Mouse (Mus musculus): ENCODE data around the gene Tmem198. TPM values are rescaled to one million over a fixed set of nuclear protein-coding genes. Genes with fewer than 3 reads are reported as not detected.

Tmem198 gene
- total RNA-seq, 2 experiments from 2014 or later = 41.8 to 43.5 TPM

- no peak for DNase-seq
- intact Hi-C loops (cut with DNase I) = no loop called here
Measured at GRCm38 (mm10) chr1:75451900-75452299, 27.4 kb upstream of the Tmem198 start.

DNA sequence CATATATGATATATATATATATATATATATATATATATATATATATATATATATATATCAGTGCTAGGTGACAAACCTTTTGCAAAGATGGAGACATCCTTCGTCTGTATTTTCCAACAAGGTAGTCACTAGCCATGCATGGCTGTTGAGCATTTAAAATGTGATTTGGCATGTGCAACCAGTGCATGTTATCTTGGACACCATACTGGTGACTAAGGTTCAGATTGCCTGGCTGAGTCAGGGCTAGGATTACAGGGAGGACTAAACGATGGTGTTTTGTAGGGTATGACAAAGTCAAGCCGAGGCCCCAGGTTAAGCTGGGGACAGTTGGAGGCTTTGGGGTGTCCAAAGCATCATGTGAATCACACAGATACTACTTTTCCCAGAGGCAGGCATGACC, 23.9 kb upstream of the Tmem198 start:
- intact Hi-C loops (cut with DNase I) = no loop called here
- DNase-seq = no peak

DNA sequence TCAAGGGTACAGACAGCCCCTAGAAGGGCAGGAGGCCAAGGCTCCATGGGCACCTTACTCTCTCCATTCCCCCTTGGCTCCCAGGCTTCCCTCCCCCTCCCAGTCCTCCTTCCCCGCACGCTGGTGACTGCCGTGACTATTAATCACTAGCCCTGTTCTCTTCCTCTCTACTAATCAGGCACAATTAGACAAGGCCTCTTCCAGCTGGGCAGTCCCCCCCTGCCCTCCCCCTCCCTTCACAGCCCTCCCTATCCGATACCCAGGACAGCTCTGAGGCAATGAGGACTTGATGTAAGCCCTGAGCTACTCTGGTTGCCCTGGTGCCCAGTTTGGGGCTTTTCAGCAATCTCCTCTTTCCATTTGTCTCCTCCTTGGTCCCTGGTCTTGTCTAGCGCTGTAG, 23.4 kb upstream of the Tmem198 start:
- intact Hi-C loops (cut with DNase I) = no loop called here
- no peak for DNase-seq

DNA sequence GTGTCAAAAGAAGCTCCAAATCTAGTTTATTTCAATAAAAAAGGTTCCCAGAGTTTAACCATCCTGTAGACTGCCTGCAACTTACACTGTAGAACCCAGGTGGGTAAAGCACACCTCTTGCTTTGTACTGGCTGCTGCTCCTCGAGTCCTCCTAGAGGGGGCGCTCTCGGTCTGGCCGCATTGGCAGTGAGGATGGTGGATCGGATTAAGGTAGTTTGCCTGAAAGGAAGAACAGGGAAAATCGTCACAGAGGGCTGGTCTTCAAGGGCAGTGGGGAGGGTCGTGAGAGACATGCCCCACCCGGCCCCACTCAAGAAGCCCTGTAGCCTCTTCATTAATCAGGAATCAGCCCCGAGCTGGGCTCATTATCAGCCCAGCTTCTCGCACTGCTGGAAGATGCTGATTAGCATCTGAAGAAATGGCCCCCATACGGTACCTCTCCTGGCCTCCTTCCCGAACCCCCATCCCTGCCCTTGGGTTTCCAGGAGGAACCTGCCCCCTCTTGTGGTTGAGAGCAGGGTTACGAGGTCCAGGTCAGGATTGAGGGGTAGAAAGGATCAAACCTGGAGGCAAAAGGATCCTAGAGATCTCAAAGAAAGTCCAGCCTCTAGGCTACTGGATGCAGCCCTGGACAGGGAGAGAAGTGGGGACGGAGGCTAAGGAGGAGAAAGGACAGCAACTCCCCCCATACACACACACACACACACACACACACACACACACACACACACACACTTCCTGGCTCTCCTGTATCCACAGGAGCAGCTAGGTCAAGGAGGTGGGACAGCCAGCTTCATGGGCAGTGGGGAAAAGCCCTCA, 22.4 kb upstream of the Tmem198 start:
- intact Hi-C loops (cut with DNase I) = no loop called here
- DNase-seq = no peak

- intact Hi-C loops (cut with DNase I) = no loop called here
- DNase-seq = no peak
Measured at GRCm38 (mm10) chr1:75457710-75458024, 21.7 kb upstream of the Tmem198 start.

DNA sequence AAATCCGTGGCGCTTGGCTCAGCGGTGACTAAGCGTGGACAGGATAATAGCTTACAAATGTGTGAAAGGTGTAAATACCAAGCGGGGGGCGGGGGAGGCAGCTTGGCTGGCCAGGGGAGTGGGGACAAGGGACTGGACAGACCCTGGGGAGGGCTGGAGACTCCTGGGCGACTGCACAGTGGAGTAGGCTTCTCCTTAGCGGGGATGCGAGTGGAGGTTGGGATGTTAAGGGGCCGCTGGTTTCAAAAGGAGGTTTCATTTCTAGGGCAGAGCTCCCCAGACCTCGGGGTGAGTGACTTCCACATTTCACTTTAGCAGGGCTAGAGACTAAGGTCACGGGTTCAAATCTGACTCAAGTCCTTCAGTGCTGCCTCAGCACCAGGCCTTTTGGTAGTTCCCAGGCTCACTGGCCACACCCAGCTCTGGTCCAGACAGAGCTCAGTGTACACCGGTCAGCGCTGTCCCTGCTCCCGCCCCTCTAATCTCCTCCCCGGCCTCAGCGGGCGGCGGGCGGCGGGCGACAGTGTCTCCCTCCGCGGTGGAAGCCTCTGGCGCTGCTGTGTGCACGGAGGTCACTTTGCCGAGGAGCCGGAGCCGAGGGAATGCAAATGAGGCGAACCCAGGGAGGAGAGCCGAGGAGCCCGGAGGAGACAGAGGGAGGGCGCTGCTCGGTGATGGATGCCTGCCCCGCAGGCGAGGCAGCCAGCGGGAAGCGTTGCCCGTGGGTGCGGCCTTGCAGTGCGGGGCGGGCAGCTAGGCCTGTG, 21.1 kb upstream of the Tmem198 start:
- no peak for DNase-seq
- intact Hi-C loops (cut with DNase I) = no loop called here

GRCm38 (mm10) chr1:75458789-75459684, 20.3 kb upstream of the Tmem198 start:
- intact Hi-C loops (cut with DNase I) = no loop called here

GRCm38 (mm10) chr1:75460297-75460696, 19.0 kb upstream of the Tmem198 start:
- intact Hi-C loops (cut with DNase I) = no loop called here

More at GRCm38 (mm10) chr1:75458789-75459684, 20.3 kb upstream of the Tmem198 start:
- DNase-seq = no peak

GRCm38 (mm10) chr1:75462636-75463035, 16.7 kb upstream of the Tmem198 start:
- DNase-seq = no peak

More at GRCm38 (mm10) chr1:75460297-75460696, 19.0 kb upstream of the Tmem198 start:
- no peak for DNase-seq

GRCm38 (mm10) chr1:75463652-75464204, 15.6 kb upstream of the Tmem198 start:
- DNase-seq = no peak
- intact Hi-C loops (cut with DNase I) = no loop called here

More at GRCm38 (mm10) chr1:75462636-75463035, 16.7 kb upstream of the Tmem198 start:
- intact Hi-C loops (cut with DNase I) = no loop called here

- intact Hi-C loops (cut with DNase I) = loop anchor here (2.0 kb wide), 1 partner anchor 125 kb away; no protein-coding TSS in a partner anchor
Measured at GRCm38 (mm10) chr1:75467215-75467927, 12.0 kb upstream of the Tmem198 start.

DNA sequence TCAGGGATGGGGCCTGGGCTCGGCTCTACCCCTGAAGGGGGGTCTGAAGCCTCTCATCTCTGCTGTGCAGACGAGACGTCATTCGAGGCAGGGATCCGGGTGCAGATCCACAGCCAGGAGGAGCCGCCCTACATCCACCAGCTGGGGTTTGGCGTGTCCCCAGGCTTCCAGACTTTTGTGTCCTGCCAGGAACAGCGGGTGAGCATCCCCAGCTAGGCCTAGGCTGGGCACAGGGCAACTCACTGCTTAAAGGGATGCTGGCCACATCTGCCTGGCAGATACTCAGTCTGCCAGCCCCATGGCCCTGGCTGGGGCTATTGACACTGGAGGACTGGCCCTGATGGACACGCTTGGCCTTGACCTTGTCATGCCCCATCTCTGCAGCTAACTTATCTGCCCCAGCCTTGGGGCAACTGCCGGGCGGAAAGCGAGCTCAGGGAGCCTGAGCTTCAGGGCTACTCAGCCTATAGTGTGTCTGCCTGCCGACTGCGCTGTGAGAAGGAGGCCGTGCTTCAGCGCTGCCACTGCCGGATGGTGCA, 10.0 kb upstream of the Tmem198 start:
- intact Hi-C loops (cut with DNase I) = no loop called here
- no peak for DNase-seq

More at GRCm38 (mm10) chr1:75467215-75467927, 12.0 kb upstream of the Tmem198 start:
- peak; percentile 78 for DNase-seq

DNA sequence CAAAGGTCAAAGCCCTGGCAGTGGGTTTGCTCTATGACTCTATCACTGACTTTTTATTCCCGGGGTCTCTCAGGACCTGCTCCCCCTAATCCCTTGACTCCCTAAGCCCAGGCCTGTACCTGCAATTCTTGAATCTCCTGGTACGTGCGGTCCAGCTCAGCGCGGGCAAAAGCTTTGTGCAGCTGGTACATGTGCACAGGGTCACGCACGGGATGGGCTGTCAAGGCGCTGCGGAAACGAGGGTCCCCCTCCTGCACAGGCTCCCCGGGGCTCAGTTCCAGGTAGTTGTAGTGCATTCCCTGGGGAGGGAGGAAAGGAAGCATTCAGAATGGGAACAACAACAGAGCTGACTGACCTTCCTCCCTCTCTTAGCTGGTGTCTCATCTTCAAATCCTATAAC, 2.9 kb upstream of the Tmem198 start:
- DNase-seq = no peak
- intact Hi-C loops (cut with DNase I) = loop anchor here (5.0 kb wide), 1 partner anchor 121 kb away; no protein-coding TSS in a partner anchor

- DNase-seq = peak; percentile 87
- intact Hi-C loops (cut with DNase I) = loop anchor here (5.0 kb wide), 1 partner anchor 120 kb away; no protein-coding TSS in a partner anchor
Measured at GRCm38 (mm10) chr1:75477264-75477965, 1.9 kb upstream of the Tmem198 start.

DNA sequence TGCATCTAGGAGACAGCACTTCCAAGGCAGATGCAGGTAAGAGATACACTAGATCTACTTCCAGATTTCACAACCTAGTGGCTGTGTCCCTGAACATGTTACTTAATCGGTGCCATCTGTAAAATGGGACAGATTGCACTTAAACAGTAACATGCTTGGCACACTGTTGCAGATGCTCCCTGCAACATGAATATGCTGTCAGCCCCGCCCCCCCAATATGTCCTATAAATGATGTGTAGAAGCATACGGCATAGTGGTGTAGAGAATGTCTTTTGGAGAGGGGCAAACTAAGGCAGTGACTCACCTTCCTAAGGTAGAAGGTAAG, 1.4 kb upstream of the Tmem198 start:
- intact Hi-C loops (cut with DNase I) = loop anchor here (5.0 kb wide), 1 partner anchor 119 kb away; no protein-coding TSS in a partner anchor
- DNase-seq = no peak

DNA sequence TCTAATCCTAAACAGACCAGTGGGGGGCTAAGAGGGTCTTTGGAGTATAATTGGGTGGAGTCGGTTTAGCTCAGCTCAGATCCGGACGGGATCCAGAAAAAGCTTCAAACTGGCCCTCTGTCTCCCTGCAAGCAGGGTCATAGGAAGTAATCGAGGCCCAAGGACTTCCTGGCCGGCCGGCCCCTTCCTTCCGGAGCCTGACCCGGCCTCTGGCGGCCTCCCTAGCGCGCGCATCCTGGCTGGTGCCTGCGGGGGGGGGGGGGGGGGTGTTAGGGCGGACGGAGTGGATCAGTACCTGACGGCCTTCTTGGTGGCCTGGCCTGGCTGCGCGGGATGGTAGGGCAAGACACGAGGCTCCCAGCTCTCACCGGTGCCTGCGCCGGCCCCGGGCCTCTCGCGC, 835 bp upstream of the Tmem198 start:
- intact Hi-C loops (cut with DNase I) = loop anchor here (5.0 kb wide), 1 partner anchor 119 kb away; no protein-coding TSS in a partner anchor
- DNase-seq = no peak

- no peak for DNase-seq
- intact Hi-C loops (cut with DNase I) = loop anchor here (5.0 kb wide), 1 partner anchor 118 kb away; no protein-coding TSS in a partner anchor
Measured at GRCm38 (mm10) chr1:75479635-75479989, 280 bp downstream of the Tmem198 start.

GRCm38 (mm10) chr1:75480036-75480435, 704 bp downstream of the Tmem198 start:
- no peak for DNase-seq
- intact Hi-C loops (cut with DNase I) = no loop called here

- no peak for DNase-seq
- intact Hi-C loops (cut with DNase I) = no loop called here
Measured at GRCm38 (mm10) chr1:75480735-75481134, 1.4 kb downstream of the Tmem198 start.

Measured in left cerebral cortex, postnatal 4 days (tissue).